Mouse (Mus musculus) hindbrain, embryonic 11.5 days (tissue): ENCODE measurements around the gene Olfr310. TPM values are rescaled to one million over a fixed set of nuclear protein-coding genes. Genes with fewer than 3 reads are reported as not detected.

Source experiments
- ATAC-seq: fragments of 200-750 bp; cut with Nextera tagmentation; 2 replicates; pipeline ENCODE4 v1.8.0; 2017; ENCODE audit warnings: mild to moderate bottlenecking, moderate TSS enrichment, moderate library complexity; ENCODE audit not compliant: low FRiP score
- DNase-seq: peaks from one replicate; pipeline ENCODE4 v3.0.0-alpha.2; 2015; ENCODE audit warnings: low spot score
- H3K27ac ChIP-seq: fragments of 300-500 bp; sonication (generic); 2 replicates; pipeline ENCODE4 v1.5.1; 2014; ENCODE audit warnings: mild to moderate bottlenecking, low read depth, low read length
- H3K27me3 ChIP-seq: fragments of 300-500 bp; sonication (generic); 2 replicates; pipeline ENCODE4 v1.6.1; 2014; ENCODE audit warnings: mild to moderate bottlenecking, low read length, moderate library complexity, mixed read lengths; ENCODE audit not compliant: control insufficient read depth, insufficient read depth
- H3K36me3 ChIP-seq: fragments of 300-500 bp; sonication (generic); 2 replicates; pipeline ENCODE4 v1.6.1; 2014; ENCODE audit warnings: mild to moderate bottlenecking, low read length, moderate library complexity, mixed read lengths; ENCODE audit not compliant: control insufficient read depth, insufficient read depth
- H3K4me1 ChIP-seq: fragments of 300-500 bp; sonication (generic); replicated peaks from 2 replicates; pipeline ENCODE4 v1.6.1; 2014; ENCODE audit warnings: low read length, mixed read lengths; ENCODE audit not compliant: control insufficient read depth, insufficient read depth
- H3K4me2 ChIP-seq: fragments of 300-500 bp; sonication (generic); replicated peaks from 2 replicates; pipeline ENCODE4 v1.6.1; 2014; ENCODE audit warnings: mild to moderate bottlenecking, low read depth, low read length
- H3K4me3 ChIP-seq: fragments of 300-500 bp; sonication (generic); 2 replicates; pipeline ENCODE4 v1.5.1; 2014; ENCODE audit warnings: low read depth, low read length
- H3K9ac ChIP-seq: fragments of 300-500 bp; sonication (generic); 2 replicates; pipeline ENCODE4 v1.6.1; 2014; ENCODE audit warnings: low read depth, low read length
- H3K9me3 ChIP-seq: fragments of 300-500 bp; sonication (generic); 2 replicates; pipeline ENCODE4 v1.6.1; 2016; ENCODE audit warnings: low read length; ENCODE audit not compliant: control insufficient read depth
- WGBS: fragments of 180-500 bp; shearing (Covaris S2); extraction: QIAGEN DNeasy Blood & Tissue Kit; methylation state at CpG from one replicate; pipeline ENCODE4 v1.1.7; 2014; 5-methylcytosine and 5-hydroxymethylcytosine counted together
- polyA plus RNA-seq: library from polyadenylated mRNA; unstranded; fragments of >200 nt; fragmentation: Nextera tagmentation; extraction: Ambion mirVana; gene quantifications from 2 replicates; pipeline ENCODE4 v1.2.1, GENCODE M21; 2014

The Olfr310 gene
- not detected in 2 replicates for polyA plus RNA-seq

DNA sequence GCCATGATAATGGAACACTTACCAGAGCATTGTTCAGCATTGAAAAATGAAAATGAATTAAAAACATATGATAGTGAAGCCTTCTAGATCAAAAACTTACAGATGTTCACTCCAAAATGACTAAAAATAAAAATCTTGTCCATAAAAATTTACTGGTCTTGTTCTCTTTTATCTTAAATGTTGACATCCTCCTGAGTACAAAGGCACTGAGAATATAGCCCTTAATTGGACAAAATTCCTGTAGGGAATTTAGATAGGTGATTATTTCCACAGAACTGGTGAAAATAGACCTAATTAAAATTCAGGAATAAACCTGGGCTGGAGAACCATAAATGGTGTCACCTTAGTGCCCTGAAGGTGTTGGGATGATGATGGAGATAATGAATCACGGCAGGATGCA is at the start of gene Olfr310:
Gene Olfr310 (minus strand): TSS at position 101 of the 400 bp plus-strand sequence.
- no peak within 1 kb of the TSS for H3K27ac ChIP-seq
- no peaks in the 10 kb centered on the region for H3K36me3 ChIP-seq
- H3K4me1 ChIP-seq: no peaks in the 10 kb centered on the region
- no peak for ATAC-seq
- H3K27me3 ChIP-seq: no peaks in the 10 kb centered on the region
- H3K4me2 ChIP-seq: no peak within 1 kb of the TSS
- DNase-seq: no peak
- no peaks in the 10 kb centered on the region for H3K9me3 ChIP-seq
- 83% methylated on average over 1 of the region's 1 CpGs for WGBS
- H3K4me3 ChIP-seq: no peak within 1 kb of the TSS
- no peak within 1 kb of the TSS for H3K9ac ChIP-seq

DNA sequence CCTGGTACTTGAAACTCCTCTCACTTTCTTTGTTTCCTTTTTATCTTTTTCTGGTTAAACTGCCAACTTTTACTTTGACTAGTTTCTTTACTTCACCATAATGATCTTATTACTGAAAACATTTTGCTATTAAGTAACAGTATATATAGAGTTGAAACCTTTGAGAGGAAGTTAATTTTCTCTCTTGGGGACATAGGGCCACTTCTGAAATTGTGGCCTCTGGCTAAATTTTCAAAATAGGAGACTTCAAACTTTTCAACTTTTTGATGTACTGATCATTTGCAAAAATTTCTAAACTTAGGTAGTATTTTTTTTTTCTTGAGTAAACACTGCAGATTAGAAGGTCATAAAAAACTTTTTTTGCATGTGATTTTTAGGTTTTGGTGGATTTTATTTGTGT is 48.6 kb upstream of the Olfr310 start, which contains the start of gene Olfr308:
Gene Olfr308 (minus strand): TSS at position 101 of the 400 bp plus-strand sequence.
- H3K4me1 ChIP-seq: no peaks in the 10 kb centered on the region
- ATAC-seq (no peak), DNase-seq (no peak)
- H3K9ac ChIP-seq: no peak within 1 kb of the TSS
- no peaks in the 10 kb centered on the region for H3K27me3 ChIP-seq
- no peak within 1 kb of the TSS for H3K4me2 ChIP-seq
- no peak within 1 kb of the TSS for H3K4me3 ChIP-seq
- no peak within 1 kb of the TSS for H3K27ac ChIP-seq
- H3K9me3 ChIP-seq: no peaks in the 10 kb centered on the region
- no peaks in the 10 kb centered on the region for H3K36me3 ChIP-seq

DNA sequence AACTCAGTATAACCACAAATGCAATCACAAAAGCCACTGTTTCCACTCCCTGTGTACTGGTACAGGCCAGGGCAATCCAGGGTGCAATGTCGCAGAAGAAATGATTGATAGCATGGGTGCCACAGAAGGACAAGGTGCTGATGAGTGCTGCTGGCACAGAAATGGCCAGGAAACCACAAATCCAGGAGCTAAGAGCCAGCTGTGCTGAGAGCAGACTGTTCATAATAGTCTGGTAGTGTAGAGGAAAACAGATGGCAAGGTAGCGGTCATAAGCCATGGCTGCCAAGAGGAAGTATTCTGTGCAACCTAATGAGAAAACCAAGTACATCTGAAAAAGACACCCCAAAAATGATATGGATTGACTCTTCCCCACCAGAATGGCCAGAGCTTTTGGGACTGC is 44.4 kb upstream of the Olfr310 start:
- H3K4me2 ChIP-seq: no peak overlapping the region
- H3K9ac ChIP-seq: no peak overlapping the region
- H3K36me3 ChIP-seq: no peaks in the 10 kb centered on the region
- no peaks in the 10 kb centered on the region for H3K27me3 ChIP-seq
- ATAC-seq: no peak
- no peaks in the 10 kb centered on the region for H3K4me1 ChIP-seq
- no peaks in the 10 kb centered on the region for H3K9me3 ChIP-seq
- WGBS: 98% methylated on average over 2 of the region's 2 CpGs
- no peak overlapping the region for H3K4me3 ChIP-seq
- no peak overlapping the region for H3K27ac ChIP-seq
- no peak for DNase-seq

DNA sequence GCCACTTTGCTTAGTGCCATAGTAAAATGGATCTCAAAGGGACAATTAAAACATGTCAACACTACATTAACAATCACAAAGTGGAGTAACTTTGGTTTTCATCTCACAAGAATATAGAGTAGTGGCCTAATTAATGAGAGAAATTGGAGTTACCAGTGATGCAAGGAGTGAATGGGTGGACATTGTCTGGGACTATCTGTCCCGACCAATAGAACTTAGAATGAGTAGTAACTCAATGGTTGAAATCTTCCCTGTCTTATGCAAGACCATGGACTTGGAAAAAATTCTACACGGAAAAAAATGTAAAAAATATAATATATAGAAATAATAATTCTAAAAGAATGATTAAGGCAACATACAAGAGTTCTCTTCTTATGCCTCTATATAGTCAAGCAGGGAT is 36.6 kb upstream of the Olfr310 start, which contains the start of gene Olfr309:
Gene Olfr309 (minus strand): TSS at position 101 of the 400 bp plus-strand sequence.
- H3K9me3 ChIP-seq: no peaks in the 10 kb centered on the region
- H3K27me3 ChIP-seq: no peaks in the 10 kb centered on the region
- H3K4me3 ChIP-seq: no peak within 1 kb of the TSS
- H3K4me2 ChIP-seq: no peak within 1 kb of the TSS
- no peak within 1 kb of the TSS for H3K9ac ChIP-seq
- no peaks in the 10 kb centered on the region for H3K36me3 ChIP-seq
- ATAC-seq: no peak
- 77% methylated on average over 2 of the region's 2 CpGs for WGBS
- DNase-seq: no peak
- H3K4me1 ChIP-seq: no peaks in the 10 kb centered on the region
- H3K27ac ChIP-seq: no peak within 1 kb of the TSS

DNA sequence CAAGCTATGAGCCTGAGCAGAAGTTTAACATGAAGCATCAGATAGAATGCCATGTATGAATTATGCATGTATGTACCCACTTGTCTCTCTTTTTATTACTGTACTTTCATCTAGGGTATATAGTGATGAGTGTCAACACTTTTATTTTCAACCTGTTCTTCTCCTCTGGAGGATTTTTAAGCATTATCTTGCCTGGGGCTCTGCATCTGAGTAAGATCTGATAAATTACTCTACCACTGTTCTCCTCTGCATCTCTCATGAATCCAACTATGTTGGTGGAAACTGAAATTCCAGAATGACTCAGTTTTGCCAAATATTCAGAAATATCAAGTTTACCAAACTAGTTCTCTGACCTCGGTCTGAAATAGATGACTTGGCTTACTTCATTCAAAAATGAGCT is 30.8 kb downstream of the Olfr310 start, which contains the start of gene Vmn2r76:
Gene Vmn2r76 (minus strand): TSS at position 101 of the 400 bp plus-strand sequence.
- Histone ChIP-seq H3K9ac (no peak within 1 kb of the TSS), H3K4me3 (no peak within 1 kb of the TSS), H3K36me3 (no peaks in the 10 kb centered on the region), H3K4me1 (no peaks in the 10 kb centered on the region), H3K4me2 (no peak within 1 kb of the TSS), H3K9me3 (no peaks in the 10 kb centered on the region), H3K27me3 (no peaks in the 10 kb centered on the region), H3K27ac (no peak within 1 kb of the TSS)
- ATAC-seq (no peak), DNase-seq (no peak)
- 74% methylated on average over 1 of the region's 1 CpGs for WGBS

Other genes starting within 250 kb of the Olfr310 start
- gene Vmn2r75, start 105.4 kb downstream of the Olfr310 start, polyA plus RNA-seq: not detected in 2 replicates
- gene Vmn2r76, start 30.9 kb downstream of the Olfr310 start, polyA plus RNA-seq: not detected in 2 replicates
- gene Olfr309, start 36.5 kb upstream of the Olfr310 start, polyA plus RNA-seq: not detected in 2 replicates
- gene Olfr308, start 48.5 kb upstream of the Olfr310 start, polyA plus RNA-seq: not detected in 2 replicates
- gene Olfr307, start 60.4 kb upstream of the Olfr310 start, polyA plus RNA-seq: not detected in 2 replicates
- gene Olfr305, start 89.8 kb upstream of the Olfr310 start, polyA plus RNA-seq: not detected in 2 replicates
- not detected in 2 replicates for gene Olfr304, start 109.5 kb upstream of the Olfr310 start, polyA plus RNA-seq
- not detected in 2 replicates for gene Olfr303, start 120.6 kb upstream of the Olfr310 start, polyA plus RNA-seq
- gene Olfr301, start 126.7 kb upstream of the Olfr310 start, polyA plus RNA-seq: not detected in 2 replicates
- gene Olfr299, start 182.7 kb upstream of the Olfr310 start, polyA plus RNA-seq: not detected in 2 replicates
- not detected in 2 replicates for gene Olfr298, start 215.3 kb upstream of the Olfr310 start, polyA plus RNA-seq
- gene Olfr297, start 242.8 kb upstream of the Olfr310 start, polyA plus RNA-seq: not detected in 2 replicates